Mouse (Mus musculus) neural tube, embryonic 10.5 days (tissue): Measurements from ENCODE around the gene Ly75.

ENCODE experiments used
- DNase-seq: peaks from one replicate; pipeline ENCODE4 v3.0.0-alpha.2; 2017; ENCODE audit warnings: low spot score; ENCODE audit errors: extremely low spot score

Ly75 gene

DNA sequence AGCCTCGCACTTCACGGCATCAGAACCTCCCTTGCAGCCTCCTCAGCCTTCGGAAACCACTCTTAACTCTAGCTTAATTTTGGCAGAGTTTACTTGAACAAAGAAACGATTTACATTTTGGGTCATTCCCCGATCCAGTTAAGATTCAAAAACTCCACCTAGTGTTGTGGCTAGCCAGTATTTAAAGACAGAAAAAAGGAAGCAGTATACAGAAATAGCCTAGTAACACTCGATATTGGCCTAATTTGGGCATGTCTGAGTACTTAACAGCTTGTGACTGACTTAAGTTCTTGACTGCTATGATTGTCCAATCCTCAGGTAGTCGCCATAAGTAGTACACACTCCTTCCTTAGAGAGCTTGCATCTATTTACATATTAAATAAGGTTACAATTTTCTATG is 56.2 kb downstream of the Ly75 start:
- DNase-seq: no peak

- no peak for DNase-seq
Observed at GRCm38 (mm10) chr2:60323411-60323810, 59.7 kb downstream of the Ly75 start.

DNA sequence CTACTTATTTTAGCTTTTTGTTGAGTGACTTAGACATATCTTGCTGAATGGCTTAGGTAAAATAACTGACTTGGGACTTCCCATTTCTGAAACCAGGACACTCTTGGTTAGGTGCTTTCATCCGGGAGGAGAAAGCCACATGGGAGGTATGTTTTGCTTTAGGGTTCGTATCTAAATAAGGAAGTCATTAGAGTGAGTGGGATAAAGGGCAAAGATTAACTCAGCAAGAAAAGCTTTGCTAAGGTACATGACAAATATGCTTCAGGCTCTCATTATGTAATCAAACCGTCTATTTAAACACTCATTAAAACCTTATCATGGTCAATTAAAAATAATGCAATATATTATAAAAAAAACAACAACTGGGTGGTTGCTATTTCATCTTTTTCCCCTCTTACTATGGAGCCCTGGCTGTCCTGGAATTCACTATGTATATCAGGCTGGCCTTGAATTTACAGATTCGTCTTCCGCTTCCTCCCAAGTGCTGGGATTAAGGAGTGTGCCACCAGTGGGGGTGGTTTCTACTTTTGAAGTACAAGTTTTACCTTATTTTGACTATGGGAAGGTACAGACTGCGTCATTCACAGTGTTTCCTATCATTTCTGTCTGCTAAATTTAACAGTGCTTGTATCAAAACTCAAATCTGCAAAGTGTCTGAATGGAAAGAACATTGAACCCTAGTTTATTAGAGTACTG is 60.9 kb downstream of the Ly75 start:
- no peak for DNase-seq

DNA sequence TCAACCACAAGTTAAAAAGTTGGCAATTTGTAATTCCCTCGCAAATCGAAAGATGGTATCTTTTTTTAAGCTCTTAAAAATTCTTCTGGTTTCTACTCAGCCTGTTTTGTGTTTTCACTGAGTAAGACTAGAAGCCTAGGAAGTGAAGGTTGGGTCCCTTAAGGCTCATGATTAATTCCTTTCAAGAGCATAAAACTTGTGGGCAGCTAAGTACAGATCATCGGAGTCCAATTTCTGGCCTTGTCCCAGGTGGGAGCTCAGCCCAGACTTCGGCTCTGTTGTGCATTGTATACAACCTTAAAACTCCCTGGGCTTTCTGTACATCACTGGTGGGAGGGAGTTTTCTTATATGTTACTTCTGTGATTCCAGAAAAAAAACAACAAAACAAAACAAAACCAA is 79.3 kb downstream of the Ly75 start:
- DNase-seq: no peak

- no peak for DNase-seq
Observed at GRCm38 (mm10) chr2:60299323-60299722, 83.8 kb downstream of the Ly75 start.

DNA sequence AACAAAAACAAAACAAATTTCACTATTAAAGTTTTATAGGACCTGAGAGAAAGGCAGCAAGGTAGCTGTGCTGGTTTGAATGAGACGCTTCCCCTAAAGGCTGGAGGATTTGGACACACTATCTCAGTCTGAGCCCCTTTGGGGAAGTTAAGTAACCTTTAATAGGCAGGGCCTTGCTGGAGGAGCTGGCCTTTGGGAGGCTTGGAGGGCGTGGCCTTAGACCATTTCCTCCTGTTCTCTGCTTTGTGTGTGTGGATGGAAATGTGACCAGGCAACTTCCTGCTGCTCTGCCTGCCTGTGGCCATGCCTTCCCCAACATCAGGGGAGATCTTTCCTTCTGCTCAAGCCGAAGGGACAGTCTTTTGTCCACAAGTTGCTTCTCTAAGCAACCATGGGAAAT is 84.8 kb downstream of the Ly75 start:
- DNase-seq: no peak

DNA sequence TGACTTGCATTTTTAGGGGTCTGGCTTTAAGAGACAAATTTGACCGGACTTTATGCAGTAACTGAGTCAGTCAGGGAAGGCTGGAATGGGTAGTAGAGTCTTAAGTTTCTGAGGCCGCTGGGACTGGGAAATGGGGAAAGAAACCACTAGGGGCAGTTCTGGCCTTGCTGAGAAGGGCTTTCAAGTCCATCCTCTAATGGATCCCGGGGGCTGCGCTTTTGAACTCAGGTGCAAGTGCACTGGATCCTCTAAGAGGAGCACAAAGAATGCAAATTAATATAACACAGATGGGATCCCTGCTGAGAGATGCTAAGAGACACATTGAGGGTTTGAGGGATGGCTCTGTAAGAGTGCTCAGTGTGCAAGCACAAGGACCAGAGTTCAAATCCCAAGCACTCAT is 91.7 kb downstream of the Ly75 start:
- DNase-seq: no peak

GRCm38 (mm10) chr2:60289451-60289850 is 93.7 kb downstream of the Ly75 start:
- no peak for DNase-seq

DNA sequence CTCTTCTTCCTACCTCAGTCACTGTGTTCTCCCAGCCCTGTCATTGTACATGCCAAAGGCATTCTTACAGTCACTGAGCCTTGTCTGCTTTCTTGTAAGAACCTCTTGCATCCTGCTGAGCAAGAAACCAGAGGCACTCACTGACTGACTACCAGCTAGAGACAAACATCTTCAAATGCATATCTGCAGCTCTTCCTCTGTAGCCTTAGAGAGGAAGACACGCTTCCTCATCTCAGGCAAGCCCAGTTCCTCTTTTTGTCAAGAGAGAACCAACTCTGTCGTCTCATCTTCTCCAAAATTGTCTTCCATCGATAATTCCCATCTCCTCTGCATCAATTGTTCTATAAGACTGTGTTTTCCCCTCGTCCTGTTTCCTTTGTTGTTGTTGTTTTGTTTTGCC is 94.5 kb downstream of the Ly75 start:
- no peak for DNase-seq

DNA sequence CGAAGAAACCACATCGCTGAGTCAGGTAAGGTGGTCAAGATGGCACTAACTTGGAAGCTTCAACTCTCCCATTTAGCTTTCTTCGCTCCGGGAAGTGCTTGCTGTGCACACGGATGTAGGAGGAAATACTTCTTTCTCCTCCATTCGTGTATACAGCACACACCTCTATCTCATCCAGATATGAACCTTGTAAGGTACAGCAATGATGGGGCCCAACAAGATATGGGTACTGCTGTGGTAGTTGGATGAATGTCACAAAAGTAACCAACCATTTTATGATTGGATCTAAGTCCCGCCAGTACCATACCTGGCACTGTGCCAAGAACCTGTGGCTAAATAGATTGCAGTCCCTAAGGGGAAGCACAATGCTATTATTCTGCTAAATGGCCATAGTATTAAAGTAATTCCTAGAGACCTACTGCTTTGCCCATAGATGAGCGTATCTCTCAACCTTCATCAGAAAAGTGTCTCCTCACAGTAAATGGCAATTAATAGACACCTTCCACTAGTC is 97.9 kb downstream of the Ly75 start:
- DNase-seq: no peak

GRCm38 (mm10) chr2:60284467-60284821 is 98.7 kb downstream of the Ly75 start, which contains the start of gene Cd302:
TSS of gene Cd302 (minus strand) at chr2:60284488.
- DNase-seq: no peak

GRCm38 (mm10) chr2:60283751-60284466 is 99.2 kb downstream of the Ly75 start:
- peak; percentile 64 for DNase-seq

DNA sequence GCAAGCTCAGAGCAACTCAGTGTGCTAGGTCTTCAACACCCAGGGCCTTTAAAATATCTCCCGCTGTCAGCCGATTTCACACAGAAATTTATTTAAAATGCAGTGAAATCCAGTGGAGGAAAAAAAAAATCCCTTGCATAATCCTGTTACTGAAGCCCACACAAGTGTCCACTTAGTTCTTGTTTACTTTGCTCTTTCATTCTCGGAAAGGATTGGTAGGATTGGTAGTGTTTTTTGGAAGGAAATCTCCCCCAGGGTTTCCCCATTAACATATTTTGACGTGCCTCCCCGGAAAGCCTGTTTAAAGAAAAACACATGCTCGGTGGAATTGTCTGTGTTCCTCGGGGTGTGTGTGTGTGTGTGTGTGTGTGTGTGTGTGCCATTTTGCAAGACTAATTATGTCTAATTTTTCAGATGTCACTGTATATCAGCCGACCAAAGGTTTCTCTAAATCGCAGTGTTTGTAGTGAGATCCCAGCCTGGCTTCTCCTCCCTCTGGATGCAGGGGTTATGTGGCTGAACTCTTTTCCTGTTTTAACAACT is 99.8 kb downstream of the Ly75 start:
- DNase-seq: no peak

DNA sequence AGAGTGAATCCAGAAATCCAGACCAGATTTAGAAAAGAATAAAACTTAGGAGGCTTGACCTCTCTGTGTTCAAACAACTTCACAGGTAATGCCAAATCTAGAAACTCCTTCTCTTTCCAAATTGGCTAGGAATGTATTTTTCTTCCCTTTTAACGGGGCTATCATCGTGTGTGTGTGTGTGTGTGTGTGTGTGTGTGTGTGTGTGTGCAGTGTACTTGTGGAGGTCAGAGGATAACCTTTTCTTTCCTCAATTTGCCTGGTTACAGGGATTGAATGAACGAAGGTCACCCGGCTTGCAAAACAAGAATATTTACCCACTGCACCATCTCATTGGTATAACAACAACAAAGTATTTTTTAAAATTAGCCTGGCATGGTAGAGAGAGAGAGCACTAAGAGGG is 100.5 kb downstream of the Ly75 start:
- no peak for DNase-seq

DNA sequence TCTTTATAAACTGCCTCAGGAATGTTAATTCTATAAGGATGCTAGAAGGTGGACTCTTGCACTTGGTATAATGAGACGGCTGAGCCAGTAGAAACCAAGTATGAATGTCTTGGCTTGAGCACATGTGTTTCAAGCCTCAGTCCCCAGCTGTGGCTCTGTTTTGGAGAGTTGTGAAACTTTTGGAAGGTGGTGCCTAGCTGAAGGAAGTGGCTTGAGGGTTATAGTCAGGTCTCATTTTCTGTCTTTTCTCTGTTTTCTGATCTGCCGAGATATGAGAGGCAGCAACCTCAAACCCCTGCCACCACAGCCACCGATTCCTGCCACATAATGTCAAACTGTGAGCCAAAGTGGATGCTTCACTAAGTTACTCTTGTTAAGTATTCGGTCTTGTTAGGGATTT is 104.5 kb downstream of the Ly75 start:
- DNase-seq: no peak

GRCm38 (mm10) chr2:60269856-60270479 is 113.1 kb downstream of the Ly75 start:
- no peak for DNase-seq

- no peak for DNase-seq
Observed at GRCm38 (mm10) chr2:60267567-60267966, 115.5 kb downstream of the Ly75 start.

GRCm38 (mm10) chr2:60260621-60261350 is 122.3 kb downstream of the Ly75 start:
- DNase-seq: no peak

- DNase-seq: no peak
Observed at GRCm38 (mm10) chr2:60259186-60259585, 123.9 kb downstream of the Ly75 start.

DNA sequence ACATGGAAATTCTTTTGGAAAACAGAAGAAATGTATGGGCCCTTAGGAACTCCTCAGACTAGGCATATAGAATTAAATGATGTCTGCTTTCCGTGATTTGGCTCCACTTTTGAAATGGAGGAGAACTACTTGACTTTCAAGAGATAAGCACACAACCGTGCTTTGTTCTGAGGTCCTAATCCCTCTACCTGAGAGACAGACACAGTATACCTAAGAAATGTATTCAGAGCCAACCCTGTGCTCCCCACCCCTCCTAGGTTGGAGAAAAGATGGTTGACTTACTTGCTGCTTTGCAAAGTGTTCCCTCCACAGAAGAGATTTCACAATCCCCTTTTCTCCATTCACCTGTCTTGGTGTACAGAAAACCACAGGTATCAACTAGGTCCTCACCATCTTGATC is 126.4 kb downstream of the Ly75 start:
- DNase-seq: no peak

- DNase-seq: no peak
Observed at GRCm38 (mm10) chr2:60253506-60253905, 129.6 kb downstream of the Ly75 start.

DNA sequence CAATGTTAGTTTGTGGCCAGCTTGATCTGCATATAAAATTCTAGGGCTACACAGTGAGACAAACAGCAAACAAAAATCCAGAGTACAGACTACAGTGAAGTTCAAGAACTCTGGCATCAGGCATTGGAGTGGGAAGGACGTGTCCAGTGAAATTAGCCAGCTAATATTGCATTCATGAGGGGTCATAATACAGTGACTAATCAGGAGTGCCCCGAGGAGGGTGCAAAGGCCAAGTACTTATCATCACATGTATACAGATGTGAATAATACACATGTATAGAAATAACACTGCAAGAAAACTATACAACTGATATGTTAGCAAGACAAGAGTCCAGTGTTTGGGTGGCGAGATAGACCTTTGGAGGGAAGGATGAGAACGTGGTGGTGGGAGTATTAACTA is 130.3 kb downstream of the Ly75 start:
- DNase-seq: no peak
